Mouse (Mus musculus) MEL (cell line): ENCODE measurements around the gene Nav1.

Experiments
- CTCF ChIP-seq, 3 experiments: IDR thresholded peaks in 2 of 3; conservative IDR thresholded peaks in 1 of 3; 2 replicates each; pipeline ENCODE4 v1.5.1; 2011 to 2012; ENCODE audit warnings: low read length in 3 of 3, low read depth in 2 of 3, mild to moderate bottlenecking in 2 of 3, improper control_type of control experiment in 1 of 3, inconsistent platforms in 1 of 3, mixed read lengths in 1 of 3, moderate library complexity in 1 of 3; ENCODE audit not compliant: control insufficient read depth in 1 of 3, insufficient read depth in 1 of 3, poor library complexity in 1 of 3, severe bottlenecking in 1 of 3
- HCFC1 ChIP-seq: IDR thresholded peaks from 2 replicates; pipeline ENCODE4 v1.6.1; 2012; ENCODE audit warnings: low read depth, mild to moderate bottlenecking, inconsistent platforms, low read length, improper control_type of control experiment, moderate library complexity

DNA sequence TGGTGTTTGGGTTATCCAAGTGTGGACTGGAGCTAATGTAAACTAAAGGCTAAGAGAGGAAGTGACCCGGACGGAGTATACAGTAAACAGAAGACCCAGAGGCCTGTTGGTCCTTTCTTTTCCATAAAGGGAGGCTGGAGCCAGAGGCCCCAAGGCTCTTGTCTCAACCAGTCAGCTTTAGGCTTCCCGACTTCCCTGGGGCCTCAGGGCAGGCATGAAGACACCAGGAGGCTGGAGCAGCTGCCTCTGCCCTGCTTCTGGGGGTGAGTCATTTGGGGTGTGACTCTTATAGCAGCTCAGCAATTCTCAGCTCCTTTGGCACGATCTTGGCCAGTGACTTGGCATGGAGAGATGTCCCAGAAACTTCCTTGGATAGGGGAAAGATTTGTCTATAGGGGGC is 71.8 kb downstream of the Nav1 start:
- TF ChIP-seq HCFC1 (no peak), CTCF (IDR thresholded peaks at IDR 0.05 in 2 of 3, conservative IDR thresholded peaks at IDR 0.05 in 1 of 3; ENCODE audit: control insufficient read depth in 1 of 3, insufficient read depth in 1 of 3, low read depth in 2 of 3, low read length in 3 of 3, poor library complexity in 1 of 3, severe bottlenecking in 1 of 3) (no peak)
